Mouse (Mus musculus): ENCODE measurements around the gene Spg7. TPM values are rescaled to one million over a fixed set of nuclear protein-coding genes. Genes with fewer than 3 reads are reported as not detected.
"Not testable (repeated sequence)": the region's sequence is repeated elsewhere in the genome, so short reads cannot be mapped to it uniquely, and the experiment has no call there.

Gene Spg7
- polyA plus RNA-seq, 1 experiment from 2014 or later: 22.7 TPM

- TF ChIP-seq CTCF (IDR thresholded peaks at IDR 0.05): peak; percentile 12; the same call in 1 of the 2 replicates
- no peak for TF ChIP-seq EP300 (IDR thresholded peaks at IDR 0.05)
- Histone ChIP-seq H3K9ac (replicated peaks; ENCODE audit: low read depth) (no peak overlapping the region), H3K4me3 (ENCODE audit: low read depth, low read length) (no peak overlapping the region), H3K27ac (ENCODE audit: low read length) (no peak overlapping the region), H3K27me3 (replicated peaks; ENCODE audit: insufficient read depth, low read length) (no peaks in the 10 kb centered on the region), H3K4me1 (ENCODE audit: insufficient read depth, low read depth, low read length) (no peaks in the 10 kb centered on the region), H3K36me3 (ENCODE audit: insufficient read depth, low read length) (peaks cover 8% of the 10 kb centered on the region; the same call in 1 of the 2 replicates), H3K9me3 (ENCODE audit: low read length) (no peaks in the 10 kb centered on the region), H3K4me2 (replicated peaks; ENCODE audit: low read depth, low read length) (no peak overlapping the region)
- no peak for ATAC-seq
- DNase-seq (ENCODE audit: low spot score): no peak
- 82% methylated on average over 12 of the region's 12 CpGs for WGBS
Measured at GRCm38 (mm10) chr8:123097786-123098584, 35.2 kb downstream of the Spg7 start.

DNA sequence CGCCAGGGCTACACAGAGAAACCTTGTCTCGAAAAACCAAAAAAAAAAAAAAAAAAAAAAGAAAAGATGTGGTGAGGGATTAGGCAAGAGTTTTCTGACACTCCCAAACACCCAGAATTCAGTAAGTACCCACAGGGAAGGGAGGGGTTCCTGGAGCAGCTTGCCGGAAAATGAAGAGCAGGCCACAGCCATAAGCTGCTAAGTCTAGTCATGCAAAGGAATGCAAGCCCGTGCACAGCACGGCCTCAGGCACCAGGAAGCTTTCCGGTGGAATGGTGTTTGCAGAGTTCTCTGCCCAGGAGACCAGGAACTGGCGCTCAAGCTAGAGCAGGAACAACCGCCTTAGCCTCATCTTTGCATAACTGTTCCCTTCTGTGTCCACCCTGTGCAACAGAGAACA is 37.5 kb downstream of the Spg7 start:
- Histone ChIP-seq H3K9me3 (ENCODE audit: low read length) (no peaks in the 10 kb centered on the region), H3K9ac (replicated peaks; ENCODE audit: low read depth) (no peak overlapping the region), H3K27ac (ENCODE audit: low read length) (peak overlapping the region; percentile 38; the same call in 1 of the 2 replicates), H3K36me3 (ENCODE audit: insufficient read depth, low read length) (peaks cover 10% of the 10 kb centered on the region; the same call in 1 of the 2 replicates), H3K4me3 (ENCODE audit: low read depth, low read length) (no peak overlapping the region), H3K4me2 (replicated peaks; ENCODE audit: low read depth, low read length) (no peak overlapping the region), H3K4me1 (ENCODE audit: insufficient read depth, low read depth, low read length) (peaks cover 4% of the 10 kb centered on the region; the same call in 1 of the 2 replicates), H3K27me3 (replicated peaks; ENCODE audit: insufficient read depth, low read length) (no peaks in the 10 kb centered on the region)
- TF ChIP-seq EP300 (IDR thresholded peaks at IDR 0.05): no peak
- no peak for TF ChIP-seq CTCF (IDR thresholded peaks at IDR 0.05)
- peak; percentile 77 for DNase-seq (ENCODE audit: low spot score)
- WGBS: 34% methylated on average over 8 of the region's 8 CpGs
- ATAC-seq: peak; percentile 36

DNA sequence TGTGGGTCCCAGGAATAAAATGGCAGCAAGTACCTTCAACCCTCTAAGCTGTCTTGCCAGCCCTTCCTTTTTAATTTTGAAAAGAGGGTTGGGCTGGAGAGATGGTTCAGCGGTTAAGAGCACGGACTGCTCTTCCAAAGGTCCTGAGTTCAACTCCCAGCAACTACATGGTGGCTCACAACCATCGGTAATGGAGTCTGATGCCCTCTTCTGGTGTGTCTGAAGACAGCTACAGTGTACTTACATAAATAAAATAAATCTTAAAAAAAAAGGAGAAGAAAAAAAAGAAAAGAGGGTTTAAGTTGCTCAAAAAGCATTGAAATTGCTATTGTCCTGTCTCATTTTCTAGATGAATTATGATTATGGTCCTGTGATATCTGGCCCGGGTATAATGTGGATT is 38.5 kb downstream of the Spg7 start:
- Histone ChIP-seq H3K9ac (replicated peaks; ENCODE audit: low read depth) (no peak overlapping the region), H3K9me3 (ENCODE audit: low read length) (no peaks in the 10 kb centered on the region), H3K4me1 (ENCODE audit: insufficient read depth, low read depth, low read length) (peaks cover 4% of the 10 kb centered on the region; the same call in 1 of the 2 replicates), H3K27ac (ENCODE audit: low read length) (no peak overlapping the region), H3K4me3 (ENCODE audit: low read depth, low read length) (no peak overlapping the region), H3K36me3 (ENCODE audit: insufficient read depth, low read length) (peaks cover 13% of the 10 kb centered on the region; the same call in 1 of the 2 replicates), H3K27me3 (replicated peaks; ENCODE audit: insufficient read depth, low read length) (no peaks in the 10 kb centered on the region), H3K4me2 (replicated peaks; ENCODE audit: low read depth, low read length) (no peak overlapping the region)
- no peak for ATAC-seq
- TF ChIP-seq EP300 (IDR thresholded peaks at IDR 0.05) (no peak), CTCF (IDR thresholded peaks at IDR 0.05) (peak; percentile 24; the same call in 1 of the 2 replicates)
- 79% methylated on average over 4 of the region's 4 CpGs for WGBS
- DNase-seq (ENCODE audit: low spot score): no peak

DNA sequence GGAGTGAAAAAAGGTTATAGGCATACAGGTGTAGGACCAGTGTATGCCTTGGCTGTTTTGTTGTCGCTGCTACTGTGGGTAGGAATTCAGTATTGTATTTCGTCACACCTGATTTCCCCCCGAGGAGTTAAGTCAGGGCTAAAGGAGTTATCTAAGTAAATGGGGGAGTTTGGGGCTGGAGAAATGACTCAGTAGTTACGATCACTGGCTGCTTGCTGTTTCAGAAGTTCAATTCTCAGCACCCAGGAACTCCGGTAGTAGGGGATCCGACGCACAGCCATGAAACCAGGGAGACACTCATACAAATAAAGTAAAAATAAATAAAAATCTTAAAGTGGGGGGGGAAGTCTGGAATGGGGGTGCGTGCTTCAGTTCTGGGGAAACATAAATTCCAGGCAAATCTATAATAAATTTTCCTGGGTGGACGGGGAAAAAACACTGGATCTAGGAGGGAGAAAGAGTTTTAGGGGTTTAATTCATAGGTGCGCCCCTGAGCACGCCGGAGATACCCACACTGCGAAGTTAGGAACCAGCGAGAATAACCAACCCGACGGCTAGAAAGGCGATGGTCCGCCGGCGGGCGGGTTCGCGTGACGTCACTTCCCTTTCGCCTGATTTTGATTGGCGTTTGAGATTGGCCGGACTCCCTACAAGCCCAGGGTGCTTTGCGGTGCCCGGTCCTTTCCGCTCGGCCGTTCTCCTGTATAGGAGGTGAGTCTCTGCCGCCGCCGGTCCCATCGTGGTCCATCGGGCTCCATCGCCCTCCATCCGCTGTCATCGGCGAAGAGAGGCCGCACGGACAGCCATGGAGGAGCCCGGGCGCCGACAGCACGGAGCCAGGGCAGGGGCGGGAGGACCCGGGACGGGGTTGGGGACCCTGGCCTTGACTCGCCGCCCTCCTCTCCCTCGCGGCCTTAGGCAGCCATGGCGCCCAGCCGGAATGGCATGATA is 39.3 kb downstream of the Spg7 start, which contains the start of gene Rpl13:
Rpl13 (plus strand) TSS at position 616 of the 951 bp plus-strand sequence.
- no peaks in the 10 kb centered on the region for H3K9me3 ChIP-seq (ENCODE audit: low read length)
- peak; percentile 98 for ATAC-seq
- H3K36me3 ChIP-seq (ENCODE audit: insufficient read depth, low read length): peaks cover 13% of the 10 kb centered on the region; the same call in 1 of the 2 replicates
- peak within 1 kb of the TSS; percentile 72 for H3K4me2 ChIP-seq (replicated peaks; ENCODE audit: low read depth, low read length)
- TF ChIP-seq CTCF (IDR thresholded peaks at IDR 0.05) (no peak), EP300 (IDR thresholded peaks at IDR 0.05) (no peak; the same call in 1 of the 2 replicates)
- H3K27ac ChIP-seq (ENCODE audit: low read length): peak within 1 kb of the TSS; percentile 90
- H3K27me3 ChIP-seq (replicated peaks; ENCODE audit: insufficient read depth, low read length): no peaks in the 10 kb centered on the region
- H3K4me1 ChIP-seq (ENCODE audit: insufficient read depth, low read depth, low read length): peaks cover 4% of the 10 kb centered on the region; the same call in 1 of the 2 replicates
- H3K9ac ChIP-seq (replicated peaks; ENCODE audit: low read depth): peak within 1 kb of the TSS; percentile 92
- peak; percentile 99 for DNase-seq (ENCODE audit: low spot score)
- under 1% methylated on average over 50 of the region's 56 CpGs for WGBS
- peak within 1 kb of the TSS; percentile 80 for H3K4me3 ChIP-seq (ENCODE audit: low read depth, low read length)

- not testable (repeated sequence) for H3K9me3 ChIP-seq (ENCODE audit: low read length); H3K4me1 ChIP-seq (ENCODE audit: insufficient read depth, low read depth, low read length); H3K27me3 ChIP-seq (replicated peaks; ENCODE audit: insufficient read depth, low read length)
- WGBS: 1% methylated on average over 25 of the region's 26 CpGs
- H3K9ac ChIP-seq (replicated peaks; ENCODE audit: low read depth): peak overlapping the region; percentile 92
- peak overlapping the region; percentile 72 for H3K4me2 ChIP-seq (replicated peaks; ENCODE audit: low read depth, low read length)
- peak; percentile 10 for ATAC-seq
- peak overlapping the region; percentile 80 for H3K4me3 ChIP-seq (ENCODE audit: low read depth, low read length)
- DNase-seq (ENCODE audit: low spot score): peak; percentile 44
- peak overlapping the region; percentile 90 for H3K27ac ChIP-seq (ENCODE audit: low read length)
- H3K36me3 ChIP-seq (ENCODE audit: insufficient read depth, low read length): peaks cover 13% of the 10 kb centered on the region; the same call in 1 of the 2 replicates
Measured at GRCm38 (mm10) chr8:123102855-123103254, 40.1 kb downstream of the Spg7 start.
